Mouse (Mus musculus) cerebellum, adult 2 months (tissue): ENCODE results near the gene Apob. TPM values are rescaled to one million over a fixed set of nuclear protein-coding genes. Genes with fewer than 3 reads are reported as not detected.
A peak's percentile ranks its signal among the peaks of the same experiment; 100 is the strongest.

ENCODE experiments used
- DNase-seq, 2 experiments: peaks; one replicate each; pipeline ENCODE4 v3.0.0; 2021
- H3K27ac ChIP-seq: fragments of 200-500 bp; 2 replicates; pipeline ENCODE4 v1.5.1; 2012; ENCODE audit warnings: low read length, control low read depth, inconsistent platforms; ENCODE audit not compliant: insufficient read depth
- H3K27me3 ChIP-seq: fragments of 200-500 bp; 2 replicates; pipeline ENCODE4 v1.6.1; 2012; ENCODE audit warnings: inconsistent platforms, mild to moderate bottlenecking, low read length, moderate library complexity; ENCODE audit not compliant: control insufficient read depth, insufficient read depth
- H3K4me1 ChIP-seq: fragments of 200-500 bp; 2 replicates; pipeline ENCODE4 v1.6.1; 2011; ENCODE audit warnings: low read length; ENCODE audit not compliant: control insufficient read depth, insufficient read depth
- H3K4me3 ChIP-seq: fragments of 200-500 bp; replicated peaks from 2 replicates; pipeline ENCODE3; 2011; ENCODE audit warnings: mild to moderate bottlenecking, low read depth, low read length, control low read depth; ENCODE audit not compliant: insufficient read depth
- CTCF ChIP-seq: fragments of 200-500 bp; IDR thresholded peaks from 2 replicates; pipeline ENCODE4 v1.5.1; 2011; ENCODE audit warnings: low read depth, mild to moderate bottlenecking, control low read depth, low read length, moderate library complexity, borderline replicate concordance; ENCODE audit not compliant: insufficient read depth
- POLR2A ChIP-seq: fragments of 200-500 bp; IDR thresholded peaks from 2 replicates; pipeline ENCODE4 v1.6.1; 2011; ENCODE audit warnings: low read length, control low read depth, borderline replicate concordance; ENCODE audit not compliant: insufficient read depth
- WGBS: fragments of 180-500 bp; shearing (Covaris S2); methylation state at CpG from one replicate; pipeline ENCODE4 v1.1.7; 2018; 5-methylcytosine and 5-hydroxymethylcytosine counted together
- polyA plus RNA-seq: library from polyadenylated mRNA; depleted of rRNA; stranded (reverse); fragments of >200 nt; gene quantifications from 2 replicates; pipeline ENCODE4 v1.2.3, GENCODE M21; 2012

Apob gene
- polyA plus RNA-seq, 1 experiment, result 0.08 TPM

GRCm38 (mm10) chr12:7970817-7971216 lies 6.6 kb upstream of the Apob start:
- DNase-seq, result no peak
- H3K27ac ChIP-seq, result no peak overlapping the region
- H3K4me1 ChIP-seq, result no peaks in the 10 kb centered on the region
- 92% methylated on average over 3 of the region's 3 CpGs for WGBS
- no peaks in the 10 kb centered on the region for H3K27me3 ChIP-seq
- TF ChIP-seq CTCF, result no peak
- no peak overlapping the region for H3K4me3 ChIP-seq

- no peak for TF ChIP-seq CTCF
- TF ChIP-seq POLR2A, result no peak
- no peak overlapping the region for H3K4me3 ChIP-seq
- WGBS, result 35% methylated on average over 2 of the region's 2 CpGs
Observed at GRCm38 (mm10) chr12:7971736-7972135, 5.7 kb upstream of the Apob start.

GRCm38 (mm10) chr12:7973773-7974322 lies 3.6 kb upstream of the Apob start:
- H3K27me3 ChIP-seq, result no peaks in the 10 kb centered on the region
- no peak overlapping the region for H3K27ac ChIP-seq
- no peaks in the 10 kb centered on the region for H3K4me1 ChIP-seq
- no peak for DNase-seq
- TF ChIP-seq CTCF (no peak), POLR2A (no peak)
- no peak overlapping the region for H3K4me3 ChIP-seq
- 51% methylated on average over 5 of the region's 5 CpGs for WGBS

More at GRCm38 (mm10) chr12:7971736-7972135, 5.7 kb upstream of the Apob start:
- Histone ChIP-seq H3K27me3 (no peaks in the 10 kb centered on the region), H3K4me1 (no peaks in the 10 kb centered on the region), H3K27ac (no peak overlapping the region)
- DNase-seq, result no peak

GRCm38 (mm10) chr12:7978190-7978884 lies 889 bp downstream of the Apob start:
- WGBS, result 55% methylated on average over 13 of the region's 13 CpGs
- no peaks in the 10 kb centered on the region for H3K27me3 ChIP-seq
- TF ChIP-seq CTCF (peak; percentile 85), POLR2A (no peak)
- no peaks in the 10 kb centered on the region for H3K4me1 ChIP-seq
- H3K27ac ChIP-seq, result no peak overlapping the region
- no peak overlapping the region for H3K4me3 ChIP-seq
- DNase-seq, result peak; percentile 40 to 63

GRCm38 (mm10) chr12:7984411-7984810 lies 7.0 kb downstream of the Apob start:
- no peaks in the 10 kb centered on the region for H3K4me1 ChIP-seq
- TF ChIP-seq CTCF (no peak), POLR2A (no peak)

GRCm38 (mm10) chr12:7990804-7991203 lies 13.4 kb downstream of the Apob start:
- peak in 1 of 2 experiments; percentile 12 for DNase-seq
- 9% methylated on average over 3 of the region's 3 CpGs for WGBS
- H3K4me1 ChIP-seq, result no peaks in the 10 kb centered on the region

More at GRCm38 (mm10) chr12:7984411-7984810, 7.0 kb downstream of the Apob start:
- Histone ChIP-seq H3K4me3 (no peak overlapping the region), H3K27me3 (no peaks in the 10 kb centered on the region), H3K27ac (no peak overlapping the region)
- no peak for DNase-seq
- 94% methylated on average over 1 of the region's 1 CpGs for WGBS

GRCm38 (mm10) chr12:7991570-7991969 lies 14.1 kb downstream of the Apob start:
- no peak for DNase-seq
- Histone ChIP-seq H3K27me3 (no peaks in the 10 kb centered on the region), H3K4me3 (no peak overlapping the region), H3K27ac (no peak overlapping the region), H3K4me1 (no peaks in the 10 kb centered on the region)
- no peak for TF ChIP-seq POLR2A
- TF ChIP-seq CTCF, result no peak
- WGBS, result 21% methylated on average over 1 of the region's 1 CpGs

More at GRCm38 (mm10) chr12:7990804-7991203, 13.4 kb downstream of the Apob start:
- H3K4me3 ChIP-seq, result no peak overlapping the region
- no peaks in the 10 kb centered on the region for H3K27me3 ChIP-seq
- no peak overlapping the region for H3K27ac ChIP-seq
- no peak for TF ChIP-seq POLR2A
- TF ChIP-seq CTCF, result peak; percentile 39; the same call in 1 of the 2 replicates

- no peak for TF ChIP-seq POLR2A
- no peak for TF ChIP-seq CTCF
- no peak for DNase-seq
- H3K27ac ChIP-seq, result no peak overlapping the region
- H3K27me3 ChIP-seq, result no peaks in the 10 kb centered on the region
- no peak overlapping the region for H3K4me3 ChIP-seq
- 39% methylated on average over 1 of the region's 1 CpGs for WGBS
- no peaks in the 10 kb centered on the region for H3K4me1 ChIP-seq
Observed at GRCm38 (mm10) chr12:8020931-8021330, 43.5 kb downstream of the Apob start.
